Mouse (Mus musculus) cerebellum, adult 11-12 months (tissue): ENCODE measurements at regions not wholly inside any gene's neighbourhood (a gene's known extent, or its start where the extent isn't known, plus 50 kb on each side); places are given as distances from the start of the nearest gene placed in this dataset.

Experiments
- DNase-seq: peaks from one replicate; pipeline ENCODE4 v3.0.0; 2022

DNA sequence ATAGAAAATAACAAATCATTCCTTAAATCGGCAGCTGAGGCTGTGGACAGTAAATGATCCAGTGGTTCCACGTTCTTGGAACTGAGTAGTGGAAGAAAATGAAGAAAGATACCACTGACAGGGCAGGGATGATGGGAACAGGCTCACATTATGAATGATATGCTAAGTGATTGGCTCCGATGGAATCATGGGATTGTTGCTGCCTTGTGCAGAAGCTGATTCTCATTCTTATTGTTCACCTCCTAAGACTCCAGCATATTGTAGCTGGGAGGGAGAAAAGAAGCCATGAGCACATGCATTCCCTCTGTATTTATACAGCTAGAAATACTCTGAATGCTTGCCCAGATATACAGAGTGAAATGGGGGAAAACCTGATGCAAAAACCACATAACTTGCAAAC lies 777.3 kb upstream of the Gm8797 start:
- no peak for DNase-seq

GRCm38 (mm10) chr3:4973764-4974163 lies 776.8 kb upstream of the Gm8797 start:
- no peak for DNase-seq

DNA sequence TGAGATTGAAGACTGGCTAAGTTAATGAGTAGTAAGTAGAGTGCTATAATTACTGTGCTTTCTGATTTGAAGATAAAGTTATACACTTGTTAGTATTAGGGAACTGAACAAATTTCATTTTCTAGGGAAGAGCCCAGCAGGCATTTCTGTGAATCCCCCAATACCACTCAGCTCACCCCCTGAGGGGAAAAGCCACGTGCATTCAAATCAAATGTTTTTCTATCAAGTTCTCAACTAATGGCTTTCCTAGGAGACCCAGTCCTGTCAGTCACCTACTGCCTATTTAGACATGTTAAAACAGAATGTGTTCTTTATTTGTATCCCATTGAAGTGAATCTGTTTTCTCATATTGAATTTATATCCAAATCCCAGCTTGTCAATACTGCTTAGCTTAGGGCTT lies 775.9 kb upstream of the Gm8797 start:
- no peak for DNase-seq

GRCm38 (mm10) chr3:4976344-4976743 lies 774.3 kb upstream of the Gm8797 start:
- no peak for DNase-seq

- no peak for DNase-seq
These were observed 732.9 kb upstream of the Gm8797 start for GRCm38 (mm10) chr3:5017742-5018141.
